Mouse (Mus musculus): ENCODE results near the gene Usp2.

DNA sequence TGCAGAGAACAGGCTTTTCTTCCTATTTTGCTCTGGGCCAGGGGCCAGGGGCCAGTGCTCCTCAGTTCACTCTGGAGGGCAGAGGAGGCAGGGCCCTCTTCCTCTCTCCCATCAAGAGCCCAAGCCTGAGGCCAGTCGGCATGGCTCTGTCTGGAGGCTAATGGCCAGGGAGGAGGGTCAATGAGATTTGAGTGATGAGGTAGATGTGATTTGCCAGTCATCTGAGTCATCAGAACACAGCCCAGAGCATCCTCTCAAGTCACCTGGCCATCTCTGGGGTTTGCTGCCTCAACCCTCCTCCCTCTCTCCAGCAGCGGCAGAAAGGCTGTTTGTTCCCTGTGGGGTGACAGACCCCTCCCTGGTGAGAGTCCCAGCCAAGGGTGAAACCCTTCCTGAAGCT is 66.5 kb downstream of the Usp2 start:
- TF ChIP-seq USF1 (IDR thresholded peaks at IDR 0.05; ENCODE audit: low read depth, low read length), result no peak
- TF ChIP-seq POLR2A (IDR thresholded peaks at IDR 0.05; ENCODE audit: low read depth, low read length), result no peak
- TF ChIP-seq POLR2AphosphoS2 (IDR thresholded peaks at IDR 0.05; ENCODE audit: low read depth, low read length), result no peak

Measured in CH12.LX (cell line).